In the genomic region with DNA sequence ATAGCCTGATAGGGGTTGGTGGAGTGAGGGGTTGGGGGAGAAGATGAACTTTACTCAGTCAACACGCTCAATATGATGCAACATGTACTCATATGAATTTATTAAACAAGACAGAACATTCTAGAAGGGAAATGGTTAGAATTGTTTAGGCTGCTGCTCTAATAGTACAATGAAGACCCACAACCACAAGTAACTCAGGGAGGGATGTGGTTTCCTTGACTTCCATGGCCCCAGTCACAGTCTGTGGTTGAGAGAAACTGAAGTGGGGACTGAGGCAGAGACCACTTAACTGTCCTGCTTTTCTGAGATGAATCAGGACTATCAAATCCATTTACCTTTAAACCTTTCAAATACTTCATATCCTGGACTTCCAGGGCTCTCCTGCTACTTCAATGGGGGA, we compare ENCODE assay signal across 16 mouse cellular contexts.
DNase-seq lines count a peak whose midpoint lies in the region; ATAC-seq lines count a peak whose summit lies in the region.
"Had no signal": no experiment of that assay in that cellular context is flagged by ENCODE, and none has a peak within 500 bp of the region (broad histone marks: within the 10 kb centered on the region; RNA-seq: fewer than 3 reads in every experiment).

No protein-coding gene starts in this region.

- ATAC-seq in common myeloid progenitor, adult 5-6 weeks (replicated peaks; ENCODE audit: low read depth, poor library complexity, severe bottlenecking), result peak; percentile 80
- ATAC-seq: activated CD4-positive, CD25-positive, alpha-beta regulatory T cell, adult 4 months; CD4-positive, CD25-positive, alpha-beta regulatory T cell, adult 4 months; Patski had no signal

- no peak for DNase-seq in thymus, adult 18-20 months
- DNase-seq: adrenal gland, adult 2 months; adrenal gland, adult 8-10 months; adrenal gland, postnatal 10 days; adrenal gland, postnatal 14 days; adrenal gland, postnatal 25 days; adrenal gland, postnatal 36 days; B cell, adult 2 months; cerebellum, adult 11 months; cerebellum, adult 11-12 months; cerebellum, adult 18-20 months; cerebellum, adult 2 months had no signal
